ENCODE assay signal across 24 mouse cellular contexts in the genomic region with DNA sequence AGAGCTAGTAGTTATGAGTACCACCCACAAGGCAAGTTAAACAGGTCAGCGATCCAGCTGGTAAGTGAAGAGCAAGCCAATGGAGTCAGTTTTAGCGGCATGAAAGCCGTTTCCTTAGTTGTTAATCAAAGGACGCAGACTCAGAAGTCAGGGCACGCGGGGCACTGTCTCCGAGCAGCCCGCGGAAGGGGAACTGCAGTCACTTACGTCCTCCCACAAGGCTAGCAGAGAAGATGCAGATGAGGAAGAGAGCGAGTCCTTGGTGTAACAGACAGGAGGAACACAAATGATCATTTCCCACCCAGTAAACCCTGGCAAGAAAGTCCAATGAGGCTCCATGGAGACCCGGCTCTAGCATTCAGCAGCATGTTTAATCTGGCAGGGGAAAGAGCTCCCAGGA. TPM values are rescaled to one million over a fixed set of nuclear protein-coding genes. Genes with fewer than 3 reads are reported as not detected.
DNase-seq lines count a peak whose midpoint lies in the region; ATAC-seq lines count a peak whose summit lies in the region.
"Had no signal": no experiment of that assay in that cellular context is flagged by ENCODE, and none has a peak within 500 bp of the region (broad histone marks: within the 10 kb centered on the region; RNA-seq: fewer than 3 reads in every experiment).

No protein-coding gene starts in this region.

- peak; percentile 87 for ATAC-seq in common myeloid progenitor, adult 5-6 weeks (replicated peaks; ENCODE audit: low read depth, poor library complexity, severe bottlenecking)
- ATAC-seq in hematopoietic stem cell, adult 5-6 weeks (replicated peaks in 1 of 2; ENCODE audit: insufficient read depth in 1 of 2, low FRiP score in 2 of 2, low TSS enrichment in 1 of 2, low read depth in 1 of 2, poor library complexity in 2 of 2, severe bottlenecking in 2 of 2), result peak; percentile 70 to 78
- ATAC-seq: activated CD4-positive, CD25-positive, alpha-beta regulatory T cell, adult 4 months; CD4-positive, CD25-positive, alpha-beta regulatory T cell, adult 4 months; forebrain, embryonic 14.5 days; forebrain, postnatal 0 days; hindbrain, postnatal 0 days; inflammation-experienced regulatory T-cells, adult 6 months; intestine, embryonic 16.5 days had no signal

- DNase-seq in thymus, postnatal 0 days (ENCODE audit: low spot score), result peak; percentile 34
- no peak for DNase-seq in thymus, postnatal 36 days
- DNase-seq in Muller cell, postnatal 12 days (ENCODE audit: inconsistent ontology term), result no peak
- no peak for DNase-seq in adipocyte (ENCODE audit: low spot score)
- DNase-seq: adrenal gland, postnatal 14 days; cerebellum, adult 11-12 months; cerebellum, adult 8-10 months; cerebellum, postnatal 10 days; cerebellum, postnatal 36 days; forebrain, postnatal 0 days; gastrocnemius, adult 2 months; gastrocnemius, postnatal 14 days; heart, adult 18-20 months; heart, postnatal 14 days; heart, postnatal 4 days had no signal

RNA-seq across cellular contexts. Expression of a gene that starts 38.4 kb away (rescaled TPM):
- 0.93 and 1.0 TPM in 2 replicates for polyA plus RNA-seq in thymus, postnatal 0 days (2015; fragmentation: Nextera tagmentation; extraction: Ambion mirVana)
- total RNA-seq in common myeloid progenitor, adult 5-6 weeks (2017), result not detected in 2 replicates
- total RNA-seq in hematopoietic stem cell, adult 5-6 weeks (2017), result not detected in 2 replicates
- total RNA-seq: adrenal gland, adult 18-20 months; adrenal gland, postnatal 14 days; gastrocnemius, adult 2 months; heart, adult 18-20 months; heart, postnatal 14 days had no signal
- polyA plus RNA-seq: activated CD4-positive, CD25-positive, alpha-beta regulatory T cell, adult 4 months; CD4-positive, CD25-positive, alpha-beta regulatory T cell, adult 4 months; inflammation-experienced regulatory T-cells, adult 6 months had no signal
